Mouse (Mus musculus) liver, embryonic 11.5 days (tissue): ENCODE data around the gene Stim2. TPM values are rescaled to one million over a fixed set of nuclear protein-coding genes. Genes with fewer than 3 reads are reported as not detected.

Source experiments
- ATAC-seq: fragments of 200-750 bp; cut with Nextera tagmentation; replicated peaks from 2 replicates; pipeline ENCODE4 v1.8.0; 2017; ENCODE audit warnings: moderate number of reproducible peaks, mild to moderate bottlenecking, moderate TSS enrichment, moderate library complexity; ENCODE audit not compliant: low FRiP score
- DNase-seq: peaks from one replicate; pipeline ENCODE4 v3.0.0-alpha.2; 2017; ENCODE audit warnings: low spot score
- H3K27ac ChIP-seq: fragments of 300-500 bp; sonication (generic); 2 replicates; pipeline ENCODE4 v1.5.1; 2014; ENCODE audit warnings: mild to moderate bottlenecking, low read depth, low read length, control low read depth
- H3K27me3 ChIP-seq: fragments of 300-500 bp; sonication (generic); replicated peaks from 2 replicates; pipeline ENCODE4 v1.6.1; 2014; ENCODE audit warnings: low read length, mixed read lengths; ENCODE audit not compliant: control insufficient read depth, insufficient read depth
- H3K36me3 ChIP-seq: fragments of 300-500 bp; sonication (generic); 2 replicates; pipeline ENCODE4 v1.6.1; 2014; ENCODE audit warnings: mild to moderate bottlenecking, low read length, moderate library complexity, mixed read lengths; ENCODE audit not compliant: control insufficient read depth, insufficient read depth
- H3K4me1 ChIP-seq: fragments of 300-500 bp; sonication (generic); replicated peaks from 2 replicates; pipeline ENCODE4 v1.6.1; 2014; ENCODE audit warnings: low read length, mixed read lengths; ENCODE audit not compliant: control insufficient read depth, insufficient read depth
- H3K4me2 ChIP-seq: fragments of 300-500 bp; sonication (generic); 2 replicates; pipeline ENCODE4 v1.6.1; 2014; ENCODE audit warnings: mild to moderate bottlenecking, control low read depth, moderate library complexity
- H3K4me3 ChIP-seq: fragments of 300-500 bp; sonication (generic); 2 replicates; pipeline ENCODE4 v1.5.1; 2014; ENCODE audit warnings: low read depth, low read length, control low read depth
- H3K9ac ChIP-seq: fragments of 300-500 bp; sonication (generic); 2 replicates; pipeline ENCODE4 v1.6.1; 2014; ENCODE audit warnings: low read depth, low read length, control low read depth
- H3K9me3 ChIP-seq: fragments of 300-500 bp; sonication (generic); 2 replicates; pipeline ENCODE4 v1.6.1; 2016; ENCODE audit warnings: low read length, inconsistent platforms, mixed read lengths; ENCODE audit not compliant: control insufficient read depth
- WGBS: fragments of 180-500 bp; shearing (Covaris S2); extraction: QIAGEN DNeasy Blood & Tissue Kit; methylation state at CpG from one replicate; pipeline ENCODE4 v1.1.7; 2014; 5-methylcytosine and 5-hydroxymethylcytosine counted together
- polyA plus RNA-seq: library from polyadenylated mRNA; unstranded; fragments of >200 nt; fragmentation: Nextera tagmentation; extraction: Ambion mirVana; gene quantifications from 2 replicates; pipeline ENCODE4 v1.2.1, GENCODE M21; 2014

The Stim2 gene
- polyA plus RNA-seq, 1 experiment from 2014 or later, result 13.2 TPM

GRCm38 (mm10) chr5:54062079-54062478 lies 63.8 kb downstream of the Stim2 start:
- DNase-seq (no peak), ATAC-seq (no peak)
- H3K9ac ChIP-seq, result no peak overlapping the region
- H3K4me3 ChIP-seq, result no peak overlapping the region
- H3K9me3 ChIP-seq, result no peaks in the 10 kb centered on the region
- H3K4me1 ChIP-seq, result no peaks in the 10 kb centered on the region
- no peak overlapping the region for H3K27ac ChIP-seq
- H3K36me3 ChIP-seq, result peaks cover 2% of the 10 kb centered on the region; the same call in 1 of the 2 replicates
- no peak overlapping the region for H3K4me2 ChIP-seq
- no peaks in the 10 kb centered on the region for H3K27me3 ChIP-seq
- 90% methylated on average over 7 of the region's 7 CpGs for WGBS

- no peak for DNase-seq
- Histone ChIP-seq H3K4me2 (no peak overlapping the region), H3K4me3 (no peak overlapping the region), H3K27me3 (no peaks in the 10 kb centered on the region), H3K36me3 (no peaks in the 10 kb centered on the region), H3K4me1 (no peaks in the 10 kb centered on the region), H3K9me3 (no peaks in the 10 kb centered on the region), H3K27ac (no peak overlapping the region), H3K9ac (no peak overlapping the region)
- no peak for ATAC-seq
- 90% methylated on average over 3 of the region's 3 CpGs for WGBS
These were observed 69.3 kb downstream of the Stim2 start for GRCm38 (mm10) chr5:54067591-54067990.

- no peak for ATAC-seq
- no peak overlapping the region for H3K4me2 ChIP-seq
- no peaks in the 10 kb centered on the region for H3K36me3 ChIP-seq
- H3K9me3 ChIP-seq, result no peaks in the 10 kb centered on the region
- no peak overlapping the region for H3K27ac ChIP-seq
- H3K27me3 ChIP-seq, result no peaks in the 10 kb centered on the region
- H3K4me1 ChIP-seq, result no peaks in the 10 kb centered on the region
- no peak overlapping the region for H3K9ac ChIP-seq
- H3K4me3 ChIP-seq, result no peak overlapping the region
- no peak for DNase-seq
- WGBS, result 73% methylated on average over 2 of the region's 2 CpGs
These were observed 72.2 kb downstream of the Stim2 start for GRCm38 (mm10) chr5:54070549-54070948.

GRCm38 (mm10) chr5:54071288-54071687 lies 73.0 kb downstream of the Stim2 start:
- Histone ChIP-seq H3K4me1 (no peaks in the 10 kb centered on the region), H3K27ac (no peak overlapping the region), H3K36me3 (no peaks in the 10 kb centered on the region), H3K27me3 (no peaks in the 10 kb centered on the region), H3K4me3 (no peak overlapping the region), H3K9me3 (no peaks in the 10 kb centered on the region), H3K9ac (no peak overlapping the region), H3K4me2 (no peak overlapping the region)
- DNase-seq (no peak), ATAC-seq (no peak)
- WGBS, result 69% methylated on average over 5 of the region's 5 CpGs

- no peaks in the 10 kb centered on the region for H3K36me3 ChIP-seq
- WGBS, result 85% methylated on average over 7 of the region's 7 CpGs
These were observed 73.4 kb downstream of the Stim2 start for GRCm38 (mm10) chr5:54071705-54072104.

GRCm38 (mm10) chr5:54073291-54073690 lies 75.0 kb downstream of the Stim2 start:
- no peaks in the 10 kb centered on the region for H3K27me3 ChIP-seq
- no peaks in the 10 kb centered on the region for H3K9me3 ChIP-seq
- H3K4me2 ChIP-seq, result no peak overlapping the region
- H3K36me3 ChIP-seq, result no peaks in the 10 kb centered on the region
- no peaks in the 10 kb centered on the region for H3K4me1 ChIP-seq
- no peak for DNase-seq
- no peak for ATAC-seq
- WGBS, result 67% methylated on average over 1 of the region's 1 CpGs
- no peak overlapping the region for H3K9ac ChIP-seq
- no peak overlapping the region for H3K27ac ChIP-seq
- H3K4me3 ChIP-seq, result no peak overlapping the region

More at GRCm38 (mm10) chr5:54071705-54072104, 73.4 kb downstream of the Stim2 start:
- no peak for DNase-seq
- no peak for ATAC-seq
- Histone ChIP-seq H3K4me1 (no peaks in the 10 kb centered on the region), H3K4me3 (no peak overlapping the region), H3K27ac (no peak overlapping the region), H3K27me3 (no peaks in the 10 kb centered on the region), H3K9me3 (no peaks in the 10 kb centered on the region), H3K4me2 (no peak overlapping the region), H3K9ac (no peak overlapping the region)

GRCm38 (mm10) chr5:54079997-54080396 lies 81.7 kb downstream of the Stim2 start:
- ATAC-seq, result no peak

GRCm38 (mm10) chr5:54087912-54088311 lies 89.6 kb downstream of the Stim2 start:
- Histone ChIP-seq H3K9me3 (no peaks in the 10 kb centered on the region), H3K27me3 (no peaks in the 10 kb centered on the region), H3K27ac (no peak overlapping the region), H3K4me3 (no peak overlapping the region), H3K4me1 (no peaks in the 10 kb centered on the region), H3K4me2 (no peak overlapping the region), H3K36me3 (no peaks in the 10 kb centered on the region), H3K9ac (no peak overlapping the region)
- 93% methylated on average over 3 of the region's 3 CpGs for WGBS
- DNase-seq (no peak), ATAC-seq (no peak)

More at GRCm38 (mm10) chr5:54079997-54080396, 81.7 kb downstream of the Stim2 start:
- Histone ChIP-seq H3K4me2 (no peak overlapping the region), H3K27me3 (no peaks in the 10 kb centered on the region), H3K4me1 (no peaks in the 10 kb centered on the region), H3K9me3 (no peaks in the 10 kb centered on the region), H3K9ac (no peak overlapping the region), H3K36me3 (no peaks in the 10 kb centered on the region), H3K27ac (no peak overlapping the region), H3K4me3 (no peak overlapping the region)
- no peak for DNase-seq
- 87% methylated on average over 1 of the region's 1 CpGs for WGBS

GRCm38 (mm10) chr5:54098219-54098618 lies 99.9 kb downstream of the Stim2 start:
- Histone ChIP-seq H3K4me2 (no peak overlapping the region), H3K9me3 (no peaks in the 10 kb centered on the region), H3K9ac (no peak overlapping the region), H3K4me1 (0 out of 2 replicates have a peak, but pooled peaks cover 2% of the 10 kb centered on the region), H3K27ac (no peak overlapping the region), H3K36me3 (no peaks in the 10 kb centered on the region), H3K27me3 (no peaks in the 10 kb centered on the region), H3K4me3 (no peak overlapping the region)
- ATAC-seq (no peak), DNase-seq (no peak)
- WGBS, result 77% methylated on average over 6 of the region's 6 CpGs
